Mouse (Mus musculus): ENCODE results near the gene Rnh1. TPM values are rescaled to one million over a fixed set of nuclear protein-coding genes. Genes with fewer than 3 reads are reported as not detected.

Rnh1 gene
- total and polyA plus RNA-seq, 2 experiments = 106 to 134 TPM

GRCm38 (mm10) chr7:141188194-141188593 is 15.5 kb upstream of the Rnh1 start:
- Histone ChIP-seq H3K9ac (ENCODE audit: low read depth, low read length) (no peak overlapping the region), H3K36me3 (ENCODE audit: control insufficient read depth, insufficient read depth, low read length) (peaks cover 10% of the 10 kb centered on the region), H3K79me2 (ENCODE audit: control insufficient read depth, insufficient read depth, low read length) (no peaks in the 10 kb centered on the region), H3K27me3 (ENCODE audit: control insufficient read depth, insufficient read depth, low read length) (no peaks in the 10 kb centered on the region), H3K27ac (replicated peaks; ENCODE audit: insufficient read depth, low read depth, low read length) (no peak overlapping the region), H3K4me3 (ENCODE audit: insufficient read depth, low read depth, low read length) (no peak overlapping the region), H3K4me1 (ENCODE audit: control insufficient read depth, insufficient read depth, low read length) (peaks cover 5% of the 10 kb centered on the region; the same call in 1 of the 2 replicates)
- DNase-seq (ENCODE audit: extremely low read depth, low read depth, low spot score) = no peak
- TF ChIP-seq CTCF (IDR thresholded peaks at IDR 0.05; ENCODE audit: low read depth, low read length) (no peak), POLR2A (IDR thresholded peaks at IDR 0.05; ENCODE audit: extremely low read depth, insufficient read depth, low read length) (no peak)
- 73% methylated on average over 3 of the region's 3 CpGs for WGBS

GRCm38 (mm10) chr7:141176173-141176572 is 3.5 kb upstream of the Rnh1 start:
- no peak overlapping the region for H3K4me3 ChIP-seq (ENCODE audit: insufficient read depth, low read depth, low read length)
- peak; percentile 73 for DNase-seq (ENCODE audit: extremely low read depth, low read depth, low spot score)
- H3K79me2 ChIP-seq (ENCODE audit: control insufficient read depth, insufficient read depth, low read length) = no peaks in the 10 kb centered on the region; the same call in 1 of the 2 replicates
- H3K27me3 ChIP-seq (ENCODE audit: control insufficient read depth, insufficient read depth, low read length) = no peaks in the 10 kb centered on the region
- no peaks in the 10 kb centered on the region for H3K36me3 ChIP-seq (ENCODE audit: control insufficient read depth, insufficient read depth, low read length)
- H3K9ac ChIP-seq (ENCODE audit: low read depth, low read length) = no peak overlapping the region
- peaks cover 7% of the 10 kb centered on the region; the same call in 1 of the 2 replicates for H3K4me1 ChIP-seq (ENCODE audit: control insufficient read depth, insufficient read depth, low read length)
- whole genome bisulfite sequencing = 3% methylated on average over 8 of the region's 8 CpGs
- no peak overlapping the region for H3K27ac ChIP-seq (replicated peaks; ENCODE audit: insufficient read depth, low read depth, low read length)
- TF ChIP-seq CTCF (IDR thresholded peaks at IDR 0.05; ENCODE audit: low read depth, low read length) = peak; percentile 97
- TF ChIP-seq POLR2A (IDR thresholded peaks at IDR 0.05; ENCODE audit: extremely low read depth, insufficient read depth, low read length) = no peak

DNA sequence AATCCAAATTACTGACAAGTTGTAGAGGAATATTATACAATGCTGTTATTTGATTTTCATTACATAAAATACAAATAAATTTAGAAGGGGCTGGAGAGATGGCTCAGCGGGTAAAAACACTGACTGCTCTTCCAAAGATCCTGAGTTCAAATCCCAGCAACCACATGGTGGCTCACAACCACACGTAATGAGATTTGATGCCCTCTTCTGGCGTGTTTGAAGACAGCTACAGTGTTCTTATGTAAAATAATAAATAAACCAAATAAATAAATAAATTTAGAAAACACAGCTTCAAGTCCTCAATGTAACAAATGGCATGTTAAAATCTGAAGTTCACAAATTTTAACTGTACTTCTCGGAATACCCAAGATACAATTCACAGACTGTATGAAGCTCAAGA is 2.4 kb upstream of the Rnh1 start:
- Histone ChIP-seq H3K4me1 (ENCODE audit: control insufficient read depth, insufficient read depth, low read length) (peaks cover 9% of the 10 kb centered on the region; the same call in 1 of the 2 replicates), H3K4me3 (ENCODE audit: insufficient read depth, low read depth, low read length) (no peak overlapping the region), H3K79me2 (ENCODE audit: control insufficient read depth, insufficient read depth, low read length) (no peaks in the 10 kb centered on the region; the same call in 1 of the 2 replicates), H3K36me3 (ENCODE audit: control insufficient read depth, insufficient read depth, low read length) (no peaks in the 10 kb centered on the region), H3K9ac (ENCODE audit: low read depth, low read length) (no peak overlapping the region), H3K27ac (replicated peaks; ENCODE audit: insufficient read depth, low read depth, low read length) (no peak overlapping the region), H3K27me3 (ENCODE audit: control insufficient read depth, insufficient read depth, low read length) (no peaks in the 10 kb centered on the region)
- no peak for TF ChIP-seq POLR2A (IDR thresholded peaks at IDR 0.05; ENCODE audit: extremely low read depth, insufficient read depth, low read length)
- no peak for TF ChIP-seq CTCF (IDR thresholded peaks at IDR 0.05; ENCODE audit: low read depth, low read length)
- WGBS = 89% methylated on average over 4 of the region's 4 CpGs
- DNase-seq (ENCODE audit: extremely low read depth, low read depth, low spot score) = no peak

- no peaks in the 10 kb centered on the region for H3K27me3 ChIP-seq (ENCODE audit: control insufficient read depth, insufficient read depth, low read length)
- no peaks in the 10 kb centered on the region for H3K36me3 ChIP-seq (ENCODE audit: control insufficient read depth, insufficient read depth, low read length)
- WGBS = 69% methylated on average over 5 of the region's 5 CpGs
- H3K4me1 ChIP-seq (ENCODE audit: control insufficient read depth, insufficient read depth, low read length) = peaks cover 17% of the 10 kb centered on the region; the same call in 1 of the 2 replicates
- H3K79me2 ChIP-seq (ENCODE audit: control insufficient read depth, insufficient read depth, low read length) = no peaks in the 10 kb centered on the region; the same call in 1 of the 2 replicates
- no peak overlapping the region; the same call in 1 of the 2 replicates for H3K9ac ChIP-seq (ENCODE audit: low read depth, low read length)
- peak overlapping the region; percentile 90 for H3K27ac ChIP-seq (replicated peaks; ENCODE audit: insufficient read depth, low read depth, low read length)
- DNase-seq (ENCODE audit: extremely low read depth, low read depth, low spot score) = no peak
- H3K4me3 ChIP-seq (ENCODE audit: insufficient read depth, low read depth, low read length) = no peak overlapping the region
- TF ChIP-seq CTCF (IDR thresholded peaks at IDR 0.05; ENCODE audit: low read depth, low read length) = no peak
- TF ChIP-seq POLR2A (IDR thresholded peaks at IDR 0.05; ENCODE audit: extremely low read depth, insufficient read depth, low read length) = no peak
These were observed 730 bp upstream of the Rnh1 start for GRCm38 (mm10) chr7:141173323-141173850.

GRCm38 (mm10) chr7:141169866-141170265 is 2.8 kb downstream of the Rnh1 start:
- DNase-seq (ENCODE audit: extremely low read depth, low read depth, low spot score) = peak; percentile 10
- Histone ChIP-seq H3K4me1 (ENCODE audit: control insufficient read depth, insufficient read depth, low read length) (peaks cover 22% of the 10 kb centered on the region; the same call in 1 of the 2 replicates), H3K9ac (ENCODE audit: low read depth, low read length) (no peak overlapping the region), H3K27me3 (ENCODE audit: control insufficient read depth, insufficient read depth, low read length) (no peaks in the 10 kb centered on the region), H3K36me3 (ENCODE audit: control insufficient read depth, insufficient read depth, low read length) (peaks cover 8% of the 10 kb centered on the region), H3K4me3 (ENCODE audit: insufficient read depth, low read depth, low read length) (no peak overlapping the region), H3K79me2 (ENCODE audit: control insufficient read depth, insufficient read depth, low read length) (no peaks in the 10 kb centered on the region; the same call in 1 of the 2 replicates), H3K27ac (replicated peaks; ENCODE audit: insufficient read depth, low read depth, low read length) (peak overlapping the region; percentile 38; the same call in 1 of the 2 replicates)
- TF ChIP-seq POLR2A (IDR thresholded peaks at IDR 0.05; ENCODE audit: extremely low read depth, insufficient read depth, low read length) (no peak), CTCF (IDR thresholded peaks at IDR 0.05; ENCODE audit: low read depth, low read length) (no peak)

DNA sequence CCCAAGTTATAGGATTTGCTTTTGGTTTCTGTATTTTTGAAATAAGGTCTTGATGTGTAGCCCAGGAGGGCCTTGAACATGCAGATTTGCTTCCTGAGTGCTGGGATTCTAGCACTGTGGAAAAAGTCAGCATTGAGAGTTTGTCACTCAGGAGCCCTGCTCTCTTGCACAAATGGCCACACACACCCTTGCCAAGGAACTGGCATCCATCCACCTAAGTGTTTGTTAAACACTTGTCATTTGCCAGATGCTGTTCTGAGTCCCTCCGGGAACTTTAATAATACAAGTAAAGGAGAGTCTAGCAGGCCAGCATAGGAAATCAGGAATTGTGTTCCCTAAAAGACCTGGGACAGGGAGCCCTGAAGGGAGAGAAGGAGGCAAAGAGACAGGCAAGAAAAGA is 3.4 kb downstream of the Rnh1 start:
- peaks cover 8% of the 10 kb centered on the region for H3K36me3 ChIP-seq (ENCODE audit: control insufficient read depth, insufficient read depth, low read length)
- H3K27ac ChIP-seq (replicated peaks; ENCODE audit: insufficient read depth, low read depth, low read length) = peak overlapping the region; percentile 40
- peak; percentile 82 for DNase-seq (ENCODE audit: extremely low read depth, low read depth, low spot score)
- no peaks in the 10 kb centered on the region; the same call in 1 of the 2 replicates for H3K79me2 ChIP-seq (ENCODE audit: control insufficient read depth, insufficient read depth, low read length)
- WGBS = 28% methylated on average over 1 of the region's 1 CpGs
- no peaks in the 10 kb centered on the region for H3K27me3 ChIP-seq (ENCODE audit: control insufficient read depth, insufficient read depth, low read length)
- H3K9ac ChIP-seq (ENCODE audit: low read depth, low read length) = no peak overlapping the region
- no peak overlapping the region for H3K4me3 ChIP-seq (ENCODE audit: insufficient read depth, low read depth, low read length)
- peaks cover 22% of the 10 kb centered on the region; the same call in 1 of the 2 replicates for H3K4me1 ChIP-seq (ENCODE audit: control insufficient read depth, insufficient read depth, low read length)
- TF ChIP-seq POLR2A (IDR thresholded peaks at IDR 0.05; ENCODE audit: extremely low read depth, insufficient read depth, low read length) = no peak

All from liver, adult 2 months (tissue).